Mouse (Mus musculus) urinary bladder, postnatal 14 days (tissue): ENCODE measurements around the gene Shc4.

Experiments
- DNase-seq: peaks from one replicate; pipeline ENCODE4 v3.0.0; 2021; ENCODE audit warnings: low spot score

The Shc4 gene

GRCm38 (mm10) chr2:125684559-125685440 is 39.1 kb downstream of the Shc4 start:
- no peak for DNase-seq

- DNase-seq, result no peak
Measured at GRCm38 (mm10) chr2:125683895-125684294, 40.1 kb downstream of the Shc4 start.

- no peak for DNase-seq
Measured at GRCm38 (mm10) chr2:125681811-125682210, 42.1 kb downstream of the Shc4 start.

GRCm38 (mm10) chr2:125672957-125673631 is 50.9 kb downstream of the Shc4 start, which contains the start of gene Eid1:
Gene Eid1, plus strand, starts transcription at chr2:125673095.
- peak; percentile 83 for DNase-seq

- peak; percentile 25 for DNase-seq
Measured at GRCm38 (mm10) chr2:125672568-125672956, 51.4 kb downstream of the Shc4 start.

- no peak for DNase-seq
Measured at GRCm38 (mm10) chr2:125670846-125671245, 53.1 kb downstream of the Shc4 start.

GRCm38 (mm10) chr2:125667721-125668120 is 56.2 kb downstream of the Shc4 start:
- DNase-seq, result no peak

GRCm38 (mm10) chr2:125667184-125667583 is 56.8 kb downstream of the Shc4 start:
- DNase-seq, result no peak

- DNase-seq, result no peak
Measured at GRCm38 (mm10) chr2:125666668-125667067, 57.3 kb downstream of the Shc4 start.

- no peak for DNase-seq
Measured at GRCm38 (mm10) chr2:125665909-125666308, 58.0 kb downstream of the Shc4 start.

- no peak for DNase-seq
Measured at GRCm38 (mm10) chr2:125665213-125665612, 58.7 kb downstream of the Shc4 start.

GRCm38 (mm10) chr2:125662517-125662916 is 61.4 kb downstream of the Shc4 start:
- no peak for DNase-seq

- no peak for DNase-seq
Measured at GRCm38 (mm10) chr2:125661156-125661555, 62.8 kb downstream of the Shc4 start.

- DNase-seq, result no peak
Measured at GRCm38 (mm10) chr2:125660537-125661130, 63.3 kb downstream of the Shc4 start.

- DNase-seq, result peak; percentile 65
Measured at GRCm38 (mm10) chr2:125659823-125660536, 64.0 kb downstream of the Shc4 start.

GRCm38 (mm10) chr2:125655391-125655790 is 68.6 kb downstream of the Shc4 start:
- DNase-seq, result no peak

- no peak for DNase-seq
Measured at GRCm38 (mm10) chr2:125653286-125653685, 70.7 kb downstream of the Shc4 start.

- DNase-seq, result no peak
Measured at GRCm38 (mm10) chr2:125651563-125651962, 72.4 kb downstream of the Shc4 start.

- DNase-seq, result no peak
Measured at GRCm38 (mm10) chr2:125650742-125651352, 73.1 kb downstream of the Shc4 start.

- DNase-seq, result no peak
Measured at GRCm38 (mm10) chr2:125650038-125650437, 73.9 kb downstream of the Shc4 start.

- no peak for DNase-seq
Measured at GRCm38 (mm10) chr2:125644912-125645311, 79.0 kb downstream of the Shc4 start.

GRCm38 (mm10) chr2:125637331-125637730 is 86.6 kb downstream of the Shc4 start:
- no peak for DNase-seq
